Mouse (Mus musculus): ENCODE measurements around the gene Pgam1.
A peak's percentile ranks its signal among the peaks of the same experiment; 100 is the strongest.
"Not testable (repeated sequence)": the region's sequence is repeated elsewhere in the genome, so short reads cannot be mapped to it uniquely, and the experiment has no call there.

The Pgam1 gene

DNA sequence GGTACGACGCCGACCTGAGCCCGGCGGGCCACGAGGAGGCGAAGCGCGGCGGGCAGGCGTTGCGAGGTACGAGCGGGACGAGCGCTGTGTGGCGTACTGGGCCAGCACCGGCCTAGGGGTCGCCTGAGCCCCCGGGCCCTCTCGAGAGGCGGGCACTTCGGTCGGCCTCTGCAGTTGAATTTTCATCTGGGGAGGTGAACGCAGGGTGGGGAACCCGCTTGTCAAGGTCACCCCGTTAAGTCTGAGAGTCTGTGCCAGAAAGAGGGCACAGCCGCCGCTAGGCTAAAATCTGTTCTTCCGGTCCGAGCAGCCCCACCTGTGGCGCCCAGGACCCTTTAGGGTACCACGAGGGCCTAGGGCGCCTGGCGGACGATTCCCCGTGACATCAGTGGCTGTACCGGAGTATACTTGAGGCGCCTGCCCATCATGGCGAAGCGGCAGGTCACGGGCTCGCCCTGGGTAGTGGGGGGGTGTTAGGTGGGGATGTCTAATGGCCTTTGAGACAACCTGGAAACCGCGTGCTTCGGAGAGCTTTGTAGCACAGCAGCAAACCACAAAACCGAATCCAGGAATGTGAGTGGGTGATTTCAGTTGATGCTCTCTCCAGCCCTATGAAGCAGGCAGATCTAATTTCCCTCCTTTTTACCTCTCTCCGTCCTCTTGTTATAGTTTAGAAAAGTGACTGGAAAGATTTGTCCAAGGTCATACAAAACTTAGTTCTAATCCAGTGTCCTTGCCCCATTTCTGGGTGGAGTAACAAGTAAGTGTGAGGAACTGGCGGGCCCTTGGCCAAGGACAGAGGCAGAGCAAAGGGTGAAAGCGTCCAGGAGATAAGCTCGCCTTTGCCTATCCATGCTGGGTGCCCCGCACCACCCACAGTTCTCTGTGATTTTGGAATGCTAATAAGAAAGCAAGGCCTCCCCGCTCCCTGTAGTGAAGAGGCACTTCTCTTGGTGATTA is 678 bp downstream of the Pgam1 start:
- peak; percentile 96 for DNase-seq

DNA sequence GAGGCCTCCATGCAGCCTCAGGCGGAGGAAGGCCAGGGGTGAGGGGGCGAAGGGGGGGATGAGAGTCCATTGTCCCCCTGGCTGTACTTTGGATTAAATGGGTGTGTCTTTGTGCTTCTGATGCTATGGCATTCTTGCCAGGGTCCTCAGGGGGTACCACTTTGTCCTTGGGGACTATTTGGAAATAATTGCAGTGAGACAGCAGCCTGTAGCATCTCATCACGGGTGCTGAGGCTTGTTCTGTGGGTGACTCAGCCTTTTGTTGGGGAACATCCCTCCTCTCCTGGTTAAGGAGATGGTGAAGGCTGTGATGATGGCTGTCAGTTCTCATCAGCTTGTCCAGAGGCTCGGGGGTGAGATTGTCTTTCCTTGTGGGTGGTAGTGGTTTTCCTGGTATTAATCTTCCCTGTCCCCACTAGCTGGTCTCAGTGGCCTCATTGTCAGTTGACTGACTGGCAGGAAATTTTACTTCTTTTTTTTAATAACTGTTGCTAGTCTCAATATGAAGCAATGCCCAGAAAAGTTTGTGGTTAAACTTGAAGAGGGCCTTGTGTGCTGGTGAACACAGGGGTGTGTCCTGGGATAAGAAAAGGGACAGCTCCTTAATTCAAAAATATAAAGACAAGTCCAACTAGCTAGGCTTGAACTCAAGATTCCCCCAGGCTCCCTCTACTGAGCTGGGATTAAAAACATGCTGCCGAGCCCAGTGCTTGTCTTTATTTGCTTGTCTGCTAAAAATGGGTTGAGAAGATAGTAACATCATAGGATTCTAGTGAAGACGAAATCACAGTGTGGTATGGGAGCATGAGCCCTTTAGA is 2.3 kb downstream of the Pgam1 start:
- peak; percentile 89 for DNase-seq

DNA sequence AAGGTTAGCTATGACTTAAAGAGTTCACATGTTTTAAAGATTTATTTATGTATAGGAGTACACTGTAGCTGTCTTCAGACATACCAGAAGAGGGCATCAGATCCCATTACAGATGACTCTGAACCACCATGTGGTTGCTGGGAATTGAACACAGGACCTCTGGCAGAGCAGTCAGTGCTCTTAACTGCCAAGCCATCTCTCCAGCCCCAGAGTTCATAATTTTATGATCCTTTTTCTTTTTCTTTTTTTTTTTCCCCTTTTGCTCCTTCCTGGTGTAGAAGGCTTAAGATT is 2.8 kb downstream of the Pgam1 start:
- DNase-seq = not testable (repeated sequence)

DNA sequence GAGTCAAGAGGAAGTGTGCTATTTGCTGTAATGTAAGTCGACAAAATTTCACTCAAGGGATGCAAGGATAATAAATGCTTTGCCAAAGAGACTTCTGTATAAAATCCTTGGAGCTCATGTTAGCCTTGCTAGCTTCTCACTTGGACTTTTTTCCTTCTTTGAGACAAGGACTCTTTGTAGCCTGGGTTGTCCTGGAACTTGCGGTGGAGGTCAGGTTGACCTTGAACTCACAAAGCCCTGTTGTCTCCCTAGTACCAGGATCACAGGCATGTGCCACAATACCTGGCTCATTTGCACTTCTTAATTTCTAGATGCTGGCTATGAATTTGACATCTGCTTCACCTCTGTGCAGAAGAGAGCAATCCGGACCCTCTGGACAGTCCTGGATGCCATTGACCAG is 3.6 kb downstream of the Pgam1 start:
- DNase-seq = no peak

DNA sequence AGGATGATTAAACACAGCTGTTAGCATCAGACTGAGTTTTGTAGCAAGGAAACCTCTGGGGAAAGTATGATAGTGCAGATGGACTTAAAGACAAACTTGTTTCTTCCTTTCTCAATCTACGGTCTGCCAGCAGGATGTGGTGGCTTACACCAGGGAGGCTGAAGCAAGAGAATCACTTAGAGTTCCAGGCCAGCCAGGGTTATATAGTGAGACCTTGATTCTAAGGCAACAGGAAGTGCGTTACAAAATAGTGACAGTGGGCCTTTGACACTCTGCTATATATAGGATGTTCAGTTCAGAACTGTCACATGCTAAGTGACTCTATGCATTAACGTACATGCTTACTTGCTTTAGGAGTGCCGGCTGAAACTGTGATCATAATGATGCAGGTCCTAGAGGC is 5.1 kb downstream of the Pgam1 start:
- DNase-seq = no peak

DNA sequence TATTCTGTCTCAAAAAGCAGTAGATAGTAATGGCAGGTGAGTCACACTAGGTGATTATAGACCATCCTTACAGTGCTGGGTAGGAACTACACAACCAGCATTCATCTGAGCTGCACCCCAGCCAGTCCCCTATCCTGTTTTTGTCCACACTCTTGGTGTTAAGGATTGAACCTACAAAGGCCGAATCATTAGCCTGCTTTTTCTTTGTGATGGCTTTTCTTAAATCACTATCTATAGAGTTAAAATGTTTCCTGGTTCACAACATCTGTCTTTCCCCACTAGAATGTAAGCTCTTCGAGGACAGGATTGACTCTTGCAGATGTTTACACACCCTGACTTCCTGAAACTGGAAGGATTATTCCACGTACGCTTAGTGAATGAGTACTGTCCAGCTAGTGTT is 7.7 kb downstream of the Pgam1 start:
- DNase-seq = no peak

DNA sequence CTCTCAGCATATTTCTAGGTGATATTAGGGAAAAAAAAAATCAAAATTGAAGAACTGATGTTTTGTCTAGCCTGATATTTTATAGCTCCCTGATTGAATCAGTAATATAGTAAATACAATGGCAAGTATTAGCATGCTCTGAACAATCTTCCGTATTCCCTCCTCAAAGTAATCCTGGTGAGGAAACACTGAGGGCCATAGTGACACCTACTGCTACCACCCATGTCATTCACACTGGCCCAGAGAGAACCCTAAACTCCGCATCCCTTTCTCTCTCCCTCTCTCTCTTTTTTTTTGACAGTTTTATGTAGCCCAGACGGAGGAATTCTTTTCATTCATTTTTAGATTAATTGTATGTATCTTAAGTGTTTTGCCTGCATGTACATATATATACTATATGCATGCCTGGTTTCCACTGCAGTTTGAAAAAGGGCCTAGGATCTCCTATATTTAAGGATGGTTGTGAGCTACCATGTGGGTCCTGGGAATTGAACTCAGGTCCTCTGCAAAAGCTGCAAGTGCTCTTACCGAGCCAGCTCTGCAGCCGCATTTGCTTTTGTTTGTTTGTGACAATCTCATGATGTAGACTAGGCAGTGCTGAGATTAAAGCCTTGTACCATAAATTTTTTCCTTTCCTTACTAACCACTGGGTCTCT is 8.8 kb downstream of the Pgam1 start:
- DNase-seq = no peak

DNA sequence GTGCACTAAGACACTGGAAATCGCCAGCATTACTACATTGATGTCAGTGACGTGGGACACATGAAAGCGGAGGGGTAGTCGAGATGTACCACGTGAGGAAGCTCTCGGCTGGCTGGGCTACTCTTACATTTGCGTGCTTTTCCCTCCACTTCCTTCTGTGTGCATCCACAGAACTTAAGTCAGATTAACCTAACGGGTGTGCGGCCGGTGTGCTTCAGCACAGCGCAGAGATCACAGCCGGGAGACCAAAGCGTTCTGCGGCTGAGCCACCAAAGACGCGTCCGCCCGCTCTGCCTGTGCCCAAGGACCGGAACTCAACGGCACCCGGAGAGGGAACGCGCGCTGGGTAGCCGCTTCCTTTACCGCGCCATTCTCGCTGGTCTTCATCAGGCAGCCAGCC is 21.0 kb downstream of the Pgam1 start:
- DNase-seq = no peak

DNA sequence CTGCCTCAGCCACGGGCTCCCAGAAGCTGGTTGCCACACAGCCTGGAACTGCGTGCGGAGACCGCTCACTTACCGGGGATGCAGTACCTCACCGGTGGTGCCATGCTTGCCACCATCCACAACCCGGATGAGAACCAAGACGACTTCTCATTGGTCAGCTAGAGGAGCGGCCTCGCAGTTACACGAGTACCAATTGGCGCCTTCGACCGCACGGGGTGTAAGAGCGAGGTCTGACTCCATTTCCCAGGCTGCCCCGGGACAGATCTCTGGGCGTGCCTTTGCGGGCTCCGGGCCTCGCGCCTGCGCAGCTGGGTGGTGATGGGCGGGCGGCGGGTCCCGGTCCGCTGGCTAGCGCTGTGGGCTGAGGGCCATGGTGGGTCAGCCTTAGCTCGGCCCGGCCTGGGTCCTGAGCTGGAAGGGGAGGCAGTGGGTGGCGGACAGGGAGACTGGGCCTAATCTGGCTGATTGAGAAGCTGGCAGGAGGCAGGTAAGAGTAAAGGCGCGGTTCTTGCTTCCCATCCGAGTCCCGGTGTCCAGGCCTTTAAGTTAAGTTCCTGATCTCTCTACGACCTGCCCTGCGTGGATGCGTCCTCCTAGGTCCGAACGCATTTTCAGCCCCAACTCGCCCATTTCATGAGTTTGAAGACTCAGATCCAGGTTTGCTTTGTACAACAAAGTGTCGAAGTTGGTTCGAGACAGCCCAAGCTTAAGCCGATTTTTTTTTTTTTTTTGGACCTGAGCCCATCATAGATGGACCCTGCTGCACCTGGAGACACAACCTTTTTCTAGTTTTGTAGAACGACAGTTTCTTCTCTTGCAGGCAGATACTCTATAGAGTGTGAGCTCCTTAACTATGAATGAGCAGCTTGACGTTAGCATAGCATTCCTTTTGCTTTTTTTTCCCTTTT is 21.7 kb downstream of the Pgam1 start, which contains the start of the genes Exosc1 and Zdhhc16:
TSS of gene Exosc1 (minus strand) at position 245 of the 908 bp plus-strand sequence.
TSS of gene Zdhhc16 (plus strand) at position 302 of the 908 bp plus-strand sequence.
- peak; percentile 100 for DNase-seq

DNA sequence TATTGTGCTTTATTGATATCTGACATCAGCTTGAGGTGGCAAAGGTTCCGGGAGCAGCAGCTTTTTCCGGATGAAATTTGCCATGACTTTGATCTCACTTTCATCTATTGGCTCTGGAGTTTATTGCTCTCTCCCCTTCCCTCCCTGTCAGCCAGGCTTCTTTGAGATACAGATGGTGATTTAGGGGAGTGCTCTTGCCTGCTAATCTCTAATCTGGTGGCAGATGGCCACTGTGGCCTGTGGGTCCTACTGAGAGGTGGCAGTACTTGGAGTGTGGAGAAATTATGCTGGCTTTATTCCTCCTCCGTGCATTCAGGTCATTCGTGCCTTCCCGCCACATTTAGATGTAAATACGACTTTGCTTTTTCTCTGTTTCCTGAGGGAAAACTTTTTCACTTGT is 22.4 kb downstream of the Pgam1 start:
- no peak for DNase-seq

DNA sequence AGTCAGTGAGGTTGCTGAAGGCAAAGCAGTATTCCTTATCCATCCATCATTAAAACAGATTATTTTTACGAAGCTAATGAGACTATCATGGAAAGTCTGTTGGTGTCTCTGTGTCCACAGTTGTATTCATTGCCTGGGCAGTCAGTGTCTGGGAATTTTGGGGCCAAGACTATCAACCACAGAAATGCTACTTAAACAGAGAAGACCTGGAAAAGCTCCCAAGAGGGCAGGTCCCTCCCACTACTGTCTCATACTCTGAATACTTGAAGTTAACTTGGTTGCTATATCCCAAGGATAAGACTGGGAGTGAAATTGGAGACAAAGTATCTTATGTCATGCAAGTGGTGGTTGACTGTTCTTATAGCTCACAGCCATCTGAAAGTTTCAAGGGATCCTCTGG is 24.2 kb downstream of the Pgam1 start:
- DNase-seq = no peak

DNA sequence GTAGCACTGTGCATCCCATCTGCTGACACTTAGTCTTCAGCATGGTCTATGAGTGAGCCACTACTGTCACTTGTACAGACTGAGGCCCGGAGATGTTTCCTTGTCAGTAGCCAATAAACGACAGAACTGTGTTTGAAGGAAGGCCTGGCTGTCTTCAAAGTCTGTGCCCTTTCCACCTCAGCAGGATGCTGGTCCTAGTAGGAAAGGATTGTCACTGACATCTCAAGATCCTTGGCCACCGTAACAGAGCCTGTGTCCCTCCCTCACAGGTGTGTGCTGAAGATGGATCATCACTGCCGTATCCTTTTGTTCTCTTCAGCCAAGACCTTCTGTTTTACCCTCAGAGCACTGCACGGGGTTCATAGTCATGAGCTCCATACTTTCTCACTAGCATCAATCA is 26.8 kb downstream of the Pgam1 start:
- DNase-seq = no peak

DNA sequence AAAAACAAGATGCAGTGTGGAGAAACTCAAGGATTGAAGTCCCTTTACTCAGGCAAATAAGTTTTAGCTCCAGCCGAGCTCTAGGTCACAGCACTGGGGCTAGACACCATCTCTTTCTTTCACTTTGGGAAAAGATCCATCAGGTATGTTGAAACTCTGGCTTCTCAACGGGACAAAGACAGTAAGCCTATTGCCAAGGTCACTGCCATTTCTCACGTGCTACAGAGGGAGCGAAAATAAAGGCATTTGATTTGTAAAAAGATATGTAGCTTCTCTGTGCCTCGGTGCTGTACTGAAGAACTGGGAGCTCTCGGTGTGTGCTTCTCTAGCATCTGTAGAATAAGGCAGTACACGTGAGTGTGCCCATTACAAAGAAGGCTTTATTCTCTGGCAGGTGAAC is 32.1 kb downstream of the Pgam1 start:
- DNase-seq = no peak

DNA sequence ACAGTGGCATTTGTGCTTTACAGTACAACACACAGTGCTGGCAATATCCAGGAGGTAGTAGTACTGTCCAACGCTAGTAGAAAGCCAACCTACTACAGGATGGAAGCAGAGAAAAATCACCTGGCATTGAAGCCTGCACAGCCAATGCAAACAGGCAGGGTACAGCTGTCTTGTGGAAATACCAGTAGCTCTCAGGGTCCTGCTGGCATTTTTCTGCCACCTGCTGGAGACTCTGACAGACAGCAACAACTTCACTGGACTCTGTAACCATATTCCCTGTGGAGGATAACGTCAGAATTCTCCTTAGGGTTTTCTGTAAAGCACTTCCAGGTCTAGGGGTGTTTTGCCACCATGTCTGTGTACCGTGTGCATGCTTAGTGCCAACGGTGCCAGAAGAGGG is 40.6 kb downstream of the Pgam1 start:
- no peak for DNase-seq

DNA sequence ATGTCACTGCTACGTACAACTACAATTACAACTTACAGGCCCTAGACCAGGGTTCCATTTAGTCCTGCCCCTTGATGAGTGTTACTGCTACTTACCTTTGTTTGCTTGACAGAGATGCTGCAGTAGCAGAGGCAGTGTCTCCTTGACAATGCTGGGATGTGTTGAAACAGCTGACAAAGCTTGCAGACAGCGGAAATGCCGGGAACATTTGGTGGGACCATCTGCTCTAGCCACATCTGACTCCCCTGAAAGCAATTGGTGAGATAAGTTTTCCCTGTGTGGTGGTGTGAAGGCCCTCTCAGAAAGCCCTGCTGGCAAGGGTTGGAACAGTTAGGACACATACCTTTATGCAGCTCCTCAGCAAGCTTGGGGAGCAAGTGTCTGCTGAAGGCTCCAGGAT is 41.9 kb downstream of the Pgam1 start:
- no peak for DNase-seq
